Mouse (Mus musculus): Measurements from ENCODE around the gene Shank1. TPM values are rescaled to one million over a fixed set of nuclear protein-coding genes. Genes with fewer than 3 reads are reported as not detected.
"Not testable (repeated sequence)": the region's sequence is repeated elsewhere in the genome, so short reads cannot be mapped to it uniquely, and the experiment has no call there.

The Shank1 gene
- polyA plus RNA-seq, 1 experiment from 2014 or later, result 13.2 TPM

- H3K9me3 ChIP-seq (replicated peaks), result no peaks in the 10 kb centered on the region
- ATAC-seq, result no peak
- H3K9ac ChIP-seq, result no peak overlapping the region
- whole genome bisulfite sequencing, result 79% methylated on average over 10 of the region's 10 CpGs
- no peak overlapping the region for H3K27ac ChIP-seq
- H3K4me3 ChIP-seq, result no peak overlapping the region
- H3K36me3 ChIP-seq (ENCODE audit: poor library complexity, severe bottlenecking), result no peaks in the 10 kb centered on the region
- H3K27me3 ChIP-seq, result peaks cover 10% of the 10 kb centered on the region; the same call in 1 of the 2 replicates
- no peak overlapping the region for H3K4me2 ChIP-seq
- peaks cover 4% of the 10 kb centered on the region; the same call in 1 of the 2 replicates for H3K4me1 ChIP-seq
These were observed 33.4 kb upstream of the Shank1 start for GRCm38 (mm10) chr7:44276461-44277249.

GRCm38 (mm10) chr7:44277250-44277622 lies 32.8 kb upstream of the Shank1 start:
- Histone ChIP-seq H3K4me2 (no peak overlapping the region), H3K27me3 (peaks cover 10% of the 10 kb centered on the region; the same call in 1 of the 2 replicates), H3K9ac (no peak overlapping the region), H3K4me1 (peaks cover 7% of the 10 kb centered on the region; the same call in 1 of the 2 replicates), H3K4me3 (no peak overlapping the region), H3K9me3 (replicated peaks) (no peaks in the 10 kb centered on the region), H3K27ac (no peak overlapping the region), H3K36me3 (ENCODE audit: poor library complexity, severe bottlenecking) (no peaks in the 10 kb centered on the region)
- 43% methylated on average over 2 of the region's 2 CpGs for WGBS
- ATAC-seq, result no peak

GRCm38 (mm10) chr7:44280959-44281358 lies 29.1 kb upstream of the Shank1 start:
- H3K27me3 ChIP-seq, result no peaks in the 10 kb centered on the region
- ATAC-seq, result no peak; the same call in 1 of the 2 replicates
- no peaks in the 10 kb centered on the region for H3K9me3 ChIP-seq (replicated peaks)
- no peaks in the 10 kb centered on the region for H3K36me3 ChIP-seq (ENCODE audit: poor library complexity, severe bottlenecking)
- WGBS, result 60% methylated on average over 1 of the region's 1 CpGs
- H3K4me3 ChIP-seq, result no peak overlapping the region
- no peak overlapping the region for H3K27ac ChIP-seq
- H3K9ac ChIP-seq, result no peak overlapping the region
- H3K4me1 ChIP-seq, result peaks cover 7% of the 10 kb centered on the region; the same call in 1 of the 2 replicates
- H3K4me2 ChIP-seq, result no peak overlapping the region

- H3K9ac ChIP-seq, result no peak overlapping the region; the same call in 1 of the 2 replicates
- WGBS, result 65% methylated on average over 7 of the region's 7 CpGs
- H3K9me3 ChIP-seq (replicated peaks), result no peaks in the 10 kb centered on the region
- no peaks in the 10 kb centered on the region for H3K27me3 ChIP-seq
- H3K4me1 ChIP-seq, result peaks cover 7% of the 10 kb centered on the region; the same call in 1 of the 2 replicates
- no peak for ATAC-seq
- no peaks in the 10 kb centered on the region for H3K36me3 ChIP-seq (ENCODE audit: poor library complexity, severe bottlenecking)
- no peak overlapping the region for H3K4me3 ChIP-seq
- no peak overlapping the region for H3K4me2 ChIP-seq
- H3K27ac ChIP-seq, result no peak overlapping the region
These were observed 28.5 kb upstream of the Shank1 start for GRCm38 (mm10) chr7:44281586-44281985.

- H3K4me1 ChIP-seq, result no peaks in the 10 kb centered on the region
- H3K27me3 ChIP-seq, result 0 out of 2 replicates have a peak, but pooled peaks cover 3% of the 10 kb centered on the region
- no peaks in the 10 kb centered on the region for H3K9me3 ChIP-seq (replicated peaks)
- H3K36me3 ChIP-seq (ENCODE audit: poor library complexity, severe bottlenecking), result no peaks in the 10 kb centered on the region
- 73% methylated on average over 7 of the region's 7 CpGs for WGBS
- H3K9ac ChIP-seq, result no peak overlapping the region
- no peak for ATAC-seq
- H3K27ac ChIP-seq, result no peak overlapping the region
- H3K4me2 ChIP-seq, result no peak overlapping the region
- no peak overlapping the region for H3K4me3 ChIP-seq
These were observed 22.3 kb upstream of the Shank1 start for GRCm38 (mm10) chr7:44287760-44288159.

GRCm38 (mm10) chr7:44290986-44291385 lies 19.1 kb upstream of the Shank1 start:
- H3K27me3 ChIP-seq, result 0 out of 2 replicates have a peak, but pooled peaks cover 3% of the 10 kb centered on the region
- H3K4me3 ChIP-seq, result no peak overlapping the region
- no peak overlapping the region for H3K4me2 ChIP-seq
- H3K4me1 ChIP-seq, result no peaks in the 10 kb centered on the region
- ATAC-seq, result no peak
- WGBS, result 78% methylated on average over 4 of the region's 4 CpGs
- no peaks in the 10 kb centered on the region for H3K9me3 ChIP-seq (replicated peaks)
- no peak overlapping the region for H3K9ac ChIP-seq
- H3K27ac ChIP-seq, result no peak overlapping the region
- H3K36me3 ChIP-seq (ENCODE audit: poor library complexity, severe bottlenecking), result no peaks in the 10 kb centered on the region

- Histone ChIP-seq H3K9me3 (replicated peaks) (no peaks in the 10 kb centered on the region), H3K4me1 (no peaks in the 10 kb centered on the region), H3K4me2 (no peak overlapping the region), H3K36me3 (ENCODE audit: poor library complexity, severe bottlenecking) (no peaks in the 10 kb centered on the region), H3K9ac (no peak overlapping the region), H3K27ac (no peak overlapping the region), H3K27me3 (0 out of 2 replicates have a peak, but pooled peaks cover 3% of the 10 kb centered on the region), H3K4me3 (no peak overlapping the region)
- ATAC-seq, result no peak
- 57% methylated on average over 4 of the region's 4 CpGs for WGBS
These were observed 18.6 kb upstream of the Shank1 start for GRCm38 (mm10) chr7:44291418-44291817.

- not testable (repeated sequence) for H3K9ac ChIP-seq; H3K27me3 ChIP-seq; ATAC-seq; H3K4me1 ChIP-seq; H3K4me2 ChIP-seq; H3K4me3 ChIP-seq; H3K36me3 ChIP-seq (ENCODE audit: poor library complexity, severe bottlenecking); H3K9me3 ChIP-seq (replicated peaks); H3K27ac ChIP-seq
- 81% methylated on average over 2 of the region's 2 CpGs for WGBS
These were observed 12.6 kb upstream of the Shank1 start for GRCm38 (mm10) chr7:44297501-44297900.

- WGBS, result 87% methylated on average over 14 of the region's 14 CpGs
- Histone ChIP-seq H3K36me3 (ENCODE audit: poor library complexity, severe bottlenecking) (no peaks in the 10 kb centered on the region), H3K27me3 (no peaks in the 10 kb centered on the region), H3K9me3 (replicated peaks) (no peaks in the 10 kb centered on the region), H3K4me3 (peak overlapping the region; percentile 68), H3K27ac (peak overlapping the region; percentile 95), H3K9ac (peak overlapping the region; percentile 96), H3K4me2 (peak overlapping the region; percentile 81), H3K4me1 (peaks cover 19% of the 10 kb centered on the region)
- ATAC-seq, result no peak
These were observed 6.4 kb upstream of the Shank1 start for GRCm38 (mm10) chr7:44303346-44304340.

- Histone ChIP-seq H3K27ac (peak overlapping the region; percentile 95), H3K4me2 (peak overlapping the region; percentile 81), H3K36me3 (ENCODE audit: poor library complexity, severe bottlenecking) (no peaks in the 10 kb centered on the region), H3K4me1 (peaks cover 19% of the 10 kb centered on the region), H3K9ac (peak overlapping the region; percentile 96), H3K9me3 (replicated peaks) (no peaks in the 10 kb centered on the region), H3K27me3 (no peaks in the 10 kb centered on the region), H3K4me3 (peak overlapping the region; percentile 68)
- 0% methylated on average over 25 of the region's 25 CpGs for WGBS
- ATAC-seq, result peak; percentile 54
These were observed 5.6 kb upstream of the Shank1 start for GRCm38 (mm10) chr7:44304463-44304774.

- Histone ChIP-seq H3K9ac (peak overlapping the region; percentile 96), H3K4me1 (peaks cover 19% of the 10 kb centered on the region), H3K4me2 (peak overlapping the region; percentile 81), H3K27ac (peak overlapping the region; percentile 95), H3K27me3 (no peaks in the 10 kb centered on the region), H3K36me3 (ENCODE audit: poor library complexity, severe bottlenecking) (no peaks in the 10 kb centered on the region), H3K9me3 (replicated peaks) (no peaks in the 10 kb centered on the region), H3K4me3 (peak overlapping the region; percentile 68)
- ATAC-seq, result peak; percentile 94
- under 1% methylated on average over 49 of the region's 49 CpGs for WGBS
These were observed 5.0 kb upstream of the Shank1 start for GRCm38 (mm10) chr7:44304775-44305641.
